Mouse (Mus musculus) lung, adult 2 months (tissue): ENCODE data around the gene Cmas. TPM values are rescaled to one million over a fixed set of nuclear protein-coding genes. Genes with fewer than 3 reads are reported as not detected.

Experiments used
- DNase-seq: peaks from one replicate; pipeline ENCODE4 v3.0.0; 2022
- H3K4me1 ChIP-seq: fragments of 200-500 bp; 2 replicates; pipeline ENCODE4 v1.6.1; 2011; ENCODE audit warnings: low read length; ENCODE audit not compliant: control insufficient read depth, insufficient read depth
- H3K4me3 ChIP-seq: fragments of 200-500 bp; replicated peaks from 2 replicates; pipeline ENCODE3; 2011; ENCODE audit warnings: low read depth, mild to moderate bottlenecking, control low read depth, low read length; ENCODE audit errors: extremely low read depth
- CTCF ChIP-seq: fragments of 200-500 bp; IDR thresholded peaks from 2 replicates; pipeline ENCODE4 v1.5.1; 2011; ENCODE audit warnings: mild to moderate bottlenecking, low read length, control low read depth; ENCODE audit not compliant: insufficient read depth
- POLR2A ChIP-seq: fragments of 200-500 bp; IDR thresholded peaks from 2 replicates; pipeline ENCODE4 v1.6.1; 2011; ENCODE audit warnings: low read depth, mild to moderate bottlenecking, control low read depth, low read length, borderline replicate concordance; ENCODE audit errors: extremely low read depth
- WGBS: fragments of 180-500 bp; shearing (Covaris S2); methylation state at CpG from one replicate; pipeline ENCODE4 v1.1.7; 2018; 5-methylcytosine and 5-hydroxymethylcytosine counted together
- polyA plus RNA-seq: library from polyadenylated mRNA; depleted of rRNA; stranded (reverse); fragments of >200 nt; gene quantifications from 2 replicates; pipeline ENCODE4 v1.2.3, GENCODE M21; 2012; rRNA removed

The Cmas gene
- polyA plus RNA-seq, 1 experiment: 12.3 TPM

DNA sequence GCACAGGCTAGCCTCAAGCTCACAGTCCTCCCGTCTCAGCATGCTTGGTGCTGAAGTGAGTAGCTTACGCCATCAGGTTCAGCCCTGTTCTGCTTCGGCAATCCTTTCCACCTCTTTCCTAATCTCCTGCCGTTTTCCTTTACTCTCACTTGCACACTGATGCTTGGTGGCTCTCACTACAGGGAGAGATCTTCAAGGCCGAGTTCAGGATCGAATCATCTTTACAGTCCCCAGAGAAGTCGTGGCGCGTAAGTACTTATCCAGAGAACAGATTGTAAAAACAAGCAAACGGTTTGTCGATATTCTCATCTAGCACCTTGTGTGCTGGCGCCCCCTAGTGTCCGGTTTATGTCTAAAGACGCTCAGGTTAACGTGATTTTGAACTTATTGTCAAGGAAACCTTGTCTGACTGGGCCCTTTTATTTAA, 58.0 kb downstream of the Cmas start:
- Histone ChIP-seq H3K4me1 (no peaks in the 10 kb centered on the region), H3K4me3 (peak overlapping the region; percentile 49)
- TF ChIP-seq POLR2A: no peak
- peak; percentile 50; the same call in 1 of the 2 replicates for TF ChIP-seq CTCF
- DNase-seq: peak; percentile 75
- WGBS: 4% methylated on average over 15 of the region's 15 CpGs

DNA sequence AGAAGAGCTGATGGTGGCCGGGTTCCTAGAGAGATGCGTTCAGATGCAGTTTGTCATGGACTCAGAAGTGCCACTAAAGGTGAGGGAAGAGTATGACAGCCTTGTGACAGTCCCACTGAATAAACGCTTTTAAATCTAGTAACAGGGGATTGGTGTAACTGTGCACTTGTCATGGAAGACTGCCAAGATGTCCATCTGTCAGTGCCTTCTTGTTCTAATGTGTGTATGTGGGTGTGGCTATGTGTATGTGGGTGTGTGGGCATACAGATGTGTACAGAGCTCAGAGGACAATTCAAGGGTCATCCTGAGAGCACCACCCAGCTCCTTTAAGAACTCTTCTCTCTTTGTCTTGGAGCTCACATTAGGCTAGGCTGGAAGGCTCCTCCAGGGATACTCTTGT, 59.0 kb downstream of the Cmas start:
- 66% methylated on average over 3 of the region's 3 CpGs for WGBS
- Histone ChIP-seq H3K4me1 (no peaks in the 10 kb centered on the region), H3K4me3 (no peak overlapping the region)
- no peak for DNase-seq
- TF ChIP-seq POLR2A (no peak), CTCF (no peak)

DNA sequence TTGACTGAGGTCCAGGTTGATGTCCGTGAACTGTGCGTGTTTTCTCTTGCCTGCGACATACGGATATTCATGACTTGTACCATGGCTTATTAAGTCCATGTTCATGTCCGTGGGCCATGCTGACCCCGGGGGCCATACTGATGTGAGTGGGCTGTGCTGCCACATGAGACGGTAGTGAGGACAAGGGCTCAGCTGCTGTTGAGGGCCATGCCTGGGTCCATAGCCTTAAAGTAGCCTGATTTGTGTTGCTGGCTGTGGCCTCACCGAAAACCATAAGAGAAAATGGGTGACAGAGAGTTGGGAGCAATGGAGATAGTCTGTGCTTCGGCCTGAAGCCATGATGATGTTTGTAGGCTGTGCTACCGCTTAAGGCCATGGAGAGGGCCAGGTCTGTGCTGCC, 61.8 kb downstream of the Cmas start:
- no peak overlapping the region for H3K4me3 ChIP-seq
- no peak for TF ChIP-seq POLR2A
- TF ChIP-seq CTCF: no peak
- 96% methylated on average over 10 of the region's 10 CpGs for WGBS
- H3K4me1 ChIP-seq: no peaks in the 10 kb centered on the region
- no peak for DNase-seq

DNA sequence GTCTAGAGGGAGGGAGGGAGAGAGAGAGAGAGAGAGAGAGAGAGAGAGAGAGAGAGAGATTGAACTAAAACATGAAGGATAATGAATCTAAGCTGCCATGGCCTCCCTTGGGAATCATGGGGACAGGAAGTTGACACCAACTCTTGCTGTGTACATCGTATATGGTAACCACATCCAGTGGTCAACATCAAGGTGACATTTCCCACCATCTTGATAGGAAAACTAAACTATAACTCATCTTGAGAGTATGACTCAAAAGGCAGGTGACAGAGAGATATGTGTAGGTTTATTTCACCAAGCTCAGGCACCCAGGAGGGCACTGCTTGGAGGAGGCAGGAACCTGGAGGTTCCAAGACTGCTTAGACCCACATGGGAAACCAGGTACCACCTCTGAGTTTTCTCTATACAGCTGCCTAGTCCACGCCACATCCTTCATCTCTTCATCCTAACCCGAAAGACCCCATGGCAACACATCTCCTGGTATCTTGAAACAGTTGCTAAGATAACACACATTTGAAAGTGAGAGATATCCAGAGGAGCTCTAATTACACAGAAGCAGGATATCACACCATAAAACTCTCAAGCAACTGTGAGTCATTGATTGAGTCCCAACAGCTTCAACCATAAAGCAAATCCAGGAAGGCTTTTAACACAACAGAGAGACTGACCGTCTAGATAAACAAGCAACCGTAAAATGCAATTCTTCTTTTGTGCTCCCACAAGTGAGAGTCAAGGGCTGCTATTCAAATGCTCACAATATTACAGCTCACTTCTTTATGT, 66.7 kb downstream of the Cmas start:
- TF ChIP-seq CTCF: no peak
- no peak for TF ChIP-seq POLR2A
- no peaks in the 10 kb centered on the region for H3K4me1 ChIP-seq
- 63% methylated on average over 5 of the region's 5 CpGs for WGBS
- DNase-seq: no peak
- H3K4me3 ChIP-seq: no peak overlapping the region

Other genes starting within 250 kb of the Cmas start
- 138 and 224 TPM in 2 replicates for gene Ldhb, start 248.7 kb upstream of the Cmas start, polyA plus RNA-seq
- 7.8 and 8.1 TPM in 2 replicates for gene Kcnj8, start 185.1 kb upstream of the Cmas start, polyA plus RNA-seq
- 2.4 and 4.5 TPM in 2 replicates for gene Abcc9, start 54.4 kb upstream of the Cmas start, polyA plus RNA-seq
- gene Sult6b2, start 47.8 kb downstream of the Cmas start, polyA plus RNA-seq: not detected in 2 replicates
- gene St8sia1, start 207.8 kb downstream of the Cmas start, polyA plus RNA-seq: 0.23 and 0.26 TPM in 2 replicates